25 mouse cellular contexts compared by ENCODE assay signal in the genomic region with DNA sequence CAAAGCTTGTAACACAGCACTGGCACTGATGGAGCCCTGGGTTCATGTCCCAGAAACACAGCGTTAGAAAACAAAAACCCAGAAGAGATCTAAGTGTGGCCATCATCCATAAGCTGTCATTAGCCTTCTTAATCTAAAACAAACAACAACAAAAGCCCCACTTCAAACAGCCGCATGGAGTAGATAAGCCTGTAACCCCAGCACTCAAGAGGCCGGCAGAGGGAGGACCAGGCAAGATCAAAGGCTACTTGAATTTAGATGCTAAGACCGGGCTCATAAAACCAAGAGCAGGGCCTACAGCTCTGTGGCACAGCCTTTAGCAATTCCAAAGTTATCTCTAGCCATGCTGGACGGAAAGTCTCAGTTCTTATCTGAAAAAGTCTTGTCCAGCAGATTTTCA.
DNase-seq lines count a peak whose midpoint lies in the region; ATAC-seq and TF ChIP-seq lines count a peak whose summit lies in the region.
"Had no signal": no experiment of that assay in that cellular context is flagged by ENCODE, and none has a peak within 500 bp of the region (broad histone marks: within the 10 kb centered on the region; RNA-seq: fewer than 3 reads in every experiment).

No protein-coding gene starts in this region.

- no peak overlapping the region for H3K4me3 ChIP-seq in heart, embryonic 12.5 days
- no peak overlapping the region for H3K4me3 ChIP-seq in liver, embryonic 14.5 days (ENCODE audit: insufficient read depth in 1 of 2, low read depth in 2 of 2, low read length in 2 of 2)
- H3K4me3 ChIP-seq in hindbrain, embryonic 12.5 days = no peak overlapping the region
- H3K4me3 ChIP-seq: embryonic facial prominence, embryonic 15.5 days; forebrain, embryonic 10.5 days; hindbrain, embryonic 13.5 days; limb, embryonic 12.5 days; lung, embryonic 15.5 days; midbrain, embryonic 10.5 days; myocyte; neural tube, embryonic 13.5 days had no signal

- WGBS in heart, embryonic 12.5 days = 11% methylated on average over 5 of the region's 5 CpGs
- WGBS in liver, embryonic 14.5 days (ENCODE audit: insufficient replicate concordance) = 14% methylated on average over 5 of the region's 5 CpGs
- WGBS in hindbrain, embryonic 12.5 days = 41% methylated on average over 5 of the region's 5 CpGs

- no peak overlapping the region for H3K9ac ChIP-seq in heart, embryonic 12.5 days
- H3K9ac ChIP-seq in liver, embryonic 14.5 days (replicated peaks) = peak overlapping the region; percentile 23; the same call in 1 of the 2 replicates
- no peak overlapping the region for H3K9ac ChIP-seq in hindbrain, embryonic 12.5 days
- H3K9ac ChIP-seq: embryonic facial prominence, embryonic 15.5 days; hindbrain, embryonic 13.5 days; limb, embryonic 12.5 days; lung, embryonic 15.5 days; neural tube, embryonic 13.5 days had no signal

- H3K27ac ChIP-seq in heart, embryonic 12.5 days (ENCODE audit: poor library complexity, severe bottlenecking) = no peak overlapping the region
- H3K27ac ChIP-seq in liver, embryonic 14.5 days = no peak overlapping the region
- no peak overlapping the region for H3K27ac ChIP-seq in hindbrain, embryonic 12.5 days
- H3K27ac ChIP-seq: embryonic facial prominence, embryonic 15.5 days; forebrain, embryonic 10.5 days; hindbrain, embryonic 13.5 days; kidney, postnatal 0 days; limb, embryonic 12.5 days; lung, embryonic 15.5 days; midbrain, embryonic 10.5 days; neural tube, embryonic 13.5 days had no signal

- TF ChIP-seq CTCF in liver, embryonic 14.5 days (IDR thresholded peaks at IDR 0.05; ENCODE audit: low read depth) = peak; percentile 16; the same call in 1 of the 2 replicates

- no peak overlapping the region for H3K4me2 ChIP-seq in heart, embryonic 12.5 days
- peak overlapping the region; percentile 39 for H3K4me2 ChIP-seq in liver, embryonic 14.5 days (ENCODE audit: low read depth)
- H3K4me2 ChIP-seq in hindbrain, embryonic 12.5 days (replicated peaks) = no peak overlapping the region
- H3K4me2 ChIP-seq: embryonic facial prominence, embryonic 15.5 days; hindbrain, embryonic 13.5 days; limb, embryonic 12.5 days; lung, embryonic 15.5 days; neural tube, embryonic 13.5 days had no signal

- peak; percentile 73 for TF ChIP-seq EP300 in liver, embryonic 14.5 days (IDR thresholded peaks at IDR 0.05; ENCODE audit: low read depth)

- no peaks in the 10 kb centered on the region for H3K9me3 ChIP-seq in heart, embryonic 12.5 days (replicated peaks)
- H3K9me3 ChIP-seq in liver, embryonic 14.5 days (ENCODE audit: control insufficient read depth, low read length) = no peaks in the 10 kb centered on the region
- H3K9me3 ChIP-seq in hindbrain, embryonic 12.5 days (replicated peaks) = no peaks in the 10 kb centered on the region
- H3K9me3 ChIP-seq: embryonic facial prominence, embryonic 15.5 days; forebrain, embryonic 10.5 days; hindbrain, embryonic 13.5 days; limb, embryonic 12.5 days; lung, embryonic 15.5 days; midbrain, embryonic 10.5 days; neural tube, embryonic 13.5 days had no signal

- H3K36me3 ChIP-seq in heart, embryonic 12.5 days = no peaks in the 10 kb centered on the region
- H3K36me3 ChIP-seq in liver, embryonic 14.5 days (replicated peaks; ENCODE audit: control insufficient read depth, insufficient read depth, low read depth) = no peaks in the 10 kb centered on the region
- no peaks in the 10 kb centered on the region for H3K36me3 ChIP-seq in hindbrain, embryonic 12.5 days
- H3K36me3 ChIP-seq: embryonic facial prominence, embryonic 15.5 days; forebrain, embryonic 10.5 days; hindbrain, embryonic 13.5 days; limb, embryonic 12.5 days; lung, embryonic 15.5 days; midbrain, embryonic 10.5 days; neural tube, embryonic 13.5 days had no signal

- H3K27me3 ChIP-seq in heart, embryonic 12.5 days (replicated peaks) = no peaks in the 10 kb centered on the region
- no peaks in the 10 kb centered on the region for H3K27me3 ChIP-seq in liver, embryonic 14.5 days (ENCODE audit: control insufficient read depth, insufficient read depth, low read length)
- no peaks in the 10 kb centered on the region for H3K27me3 ChIP-seq in hindbrain, embryonic 12.5 days
- H3K27me3 ChIP-seq: embryonic facial prominence, embryonic 15.5 days; hindbrain, embryonic 13.5 days; limb, embryonic 12.5 days; lung, embryonic 15.5 days; neural tube, embryonic 13.5 days had no signal

- ATAC-seq in heart, embryonic 12.5 days (ENCODE audit: insufficient number of reproducible peaks, low FRiP score) = peak; percentile 61; the same call in 1 of the 2 replicates
- peak; percentile 64 for ATAC-seq in erythroid progenitor cell, adult 5-6 weeks (replicated peaks; ENCODE audit: low FRiP score, poor library complexity, severe bottlenecking)
- peak; percentile 87 for ATAC-seq in liver, embryonic 14.5 days (ENCODE audit: insufficient read depth)
- no peak for ATAC-seq in hindbrain, embryonic 12.5 days (ENCODE audit: low FRiP score)
- ATAC-seq: CD4-positive, CD25-positive, alpha-beta regulatory T cell, adult 4 months; midbrain, embryonic 16.5 days had no signal

- DNase-seq in heart, postnatal 4 days = no peak
- peak; percentile 50 to 56 (median 51) for DNase-seq in liver, embryonic 14.5 days (ENCODE audit: low read depth in 3 of 3, low spot score in 3 of 3)
- DNase-seq in right cerebral cortex, postnatal 14 days = no peak
- DNase-seq in layer of hippocampus, adult 9-10 months (ENCODE audit: low spot score) = no peak
- DNase-seq: adrenal gland, postnatal 14 days; cerebellum, adult 9-10 months; kidney, adult 2 months; lung, postnatal 4 days; retina, postnatal 1 day; right cerebral cortex, postnatal 4 days; thymus, adult 18-20 months had no signal

- H3K4me1 ChIP-seq in heart, embryonic 12.5 days (replicated peaks) = peaks cover 7% of the 10 kb centered on the region
- peaks cover 4 to 13% of the 10 kb centered on the region in 2 experiments for H3K4me1 ChIP-seq in liver, embryonic 14.5 days (replicated peaks; ENCODE audit: control insufficient read depth in 2 of 2, insufficient read depth in 2 of 2, low read length in 1 of 2)
- H3K4me1 ChIP-seq in hindbrain, embryonic 12.5 days = no peaks in the 10 kb centered on the region
- H3K4me1 ChIP-seq: embryonic facial prominence, embryonic 15.5 days; forebrain, embryonic 10.5 days; lung, embryonic 15.5 days; midbrain, embryonic 10.5 days had no signal

Comparison
In these comparisons a context has a peak if more than half of its experiments do, and no peak if none do; other contexts are left out.
1. DNase-seq: peak in liver, embryonic 14.5 days (3 of 3); none in heart, postnatal 4 days (single experiment), right cerebral cortex, postnatal 14 days (single experiment) and layer of hippocampus, adult 9-10 months (single experiment).